Mouse (Mus musculus): ENCODE measurements around the gene Kiss1r.
"Not testable (repeated sequence)": the region's sequence is repeated elsewhere in the genome, so short reads cannot be mapped to it uniquely, and the experiment has no call there.

Kiss1r gene

GRCm38 (mm10) chr10:79916808-79917531, at the start of gene Kiss1r:
Kiss1r (plus strand) TSS chr10:79916971.
- peak; percentile 94 for DNase-seq

- no peak for DNase-seq
Measured at GRCm38 (mm10) chr10:79871845-79872244, 44.9 kb upstream of the Kiss1r start.

GRCm38 (mm10) chr10:79872862-79873261, 43.9 kb upstream of the Kiss1r start:
- no peak for DNase-seq

DNA sequence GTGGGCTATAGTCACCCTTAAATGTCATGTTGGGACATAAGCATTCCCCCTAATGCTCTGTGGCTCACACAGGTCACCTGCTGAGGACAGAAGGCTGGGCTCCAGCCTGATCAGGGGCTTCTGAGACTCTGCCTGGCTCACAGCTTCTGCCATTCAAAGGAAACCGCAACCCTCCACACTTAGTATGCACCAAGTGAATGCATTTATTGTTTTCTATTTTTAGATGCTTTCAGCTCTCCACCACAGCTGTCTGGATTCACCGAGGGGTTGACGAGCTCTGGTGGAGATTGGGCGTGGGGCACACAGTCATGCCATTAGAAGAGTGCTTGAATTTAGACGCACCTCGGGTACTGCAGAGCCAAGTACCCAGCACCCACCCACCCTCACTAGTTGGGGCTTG, 43.5 kb upstream of the Kiss1r start:
- DNase-seq, result no peak

DNA sequence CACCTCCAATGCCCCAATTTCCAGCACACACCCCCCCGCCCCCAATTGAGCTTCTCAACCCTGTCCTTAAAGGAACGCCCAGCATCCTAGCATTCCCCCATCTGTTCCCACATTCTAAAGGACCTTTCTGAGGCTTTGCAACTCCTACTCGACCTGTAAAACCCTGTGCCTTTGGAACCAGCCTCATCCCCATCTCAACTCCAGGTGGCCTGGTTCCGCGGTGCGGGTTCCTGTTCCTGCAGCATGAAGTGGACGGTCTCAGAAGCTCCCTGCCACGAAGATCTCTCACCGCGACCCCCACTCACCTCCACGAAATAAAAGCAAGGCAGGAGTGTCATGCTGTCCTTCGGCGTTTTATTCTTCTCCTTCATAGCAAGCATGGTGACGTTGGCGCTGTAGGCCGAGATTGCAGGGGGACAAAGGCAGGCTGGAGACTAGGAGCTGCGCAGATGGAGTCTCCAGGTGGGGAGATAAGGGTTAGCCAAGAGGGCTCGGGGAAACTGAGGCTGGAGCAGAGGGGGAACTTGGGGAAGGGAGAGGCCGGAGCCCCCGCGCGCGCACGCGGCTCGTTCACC, 43.0 kb upstream of the Kiss1r start:
- DNase-seq, result no peak

DNA sequence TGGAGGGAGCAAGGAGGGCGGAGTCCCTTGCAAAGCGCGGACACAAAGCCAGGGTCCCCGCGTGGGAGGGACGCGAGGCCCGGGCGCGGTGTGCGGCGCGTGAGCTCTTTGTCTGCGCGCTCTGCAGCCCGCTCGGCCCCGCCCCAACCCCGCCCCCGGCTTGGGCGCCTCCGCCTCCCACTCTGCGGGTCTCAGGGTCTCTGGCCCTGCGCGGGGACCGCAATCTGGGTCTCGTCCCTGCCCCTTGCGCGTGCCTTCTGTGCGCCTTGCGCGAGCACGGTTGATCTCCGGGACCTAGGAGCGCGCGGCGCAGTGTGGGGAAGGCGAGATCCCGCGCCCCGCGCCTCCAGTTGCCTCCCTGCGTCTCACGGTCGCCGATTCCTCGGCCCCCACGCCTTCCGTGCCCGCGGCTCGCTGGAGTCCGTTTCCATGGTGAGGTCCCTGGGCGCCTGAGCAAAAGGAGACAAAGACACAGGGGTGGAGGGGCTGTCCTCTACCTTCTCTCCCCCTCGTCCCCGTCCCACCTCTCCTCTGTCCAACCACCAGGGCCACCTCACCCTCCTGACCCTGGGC, 42.4 kb upstream of the Kiss1r start, which contains the start of the genes Prtn3 and Plppr3:
Gene Prtn3, plus strand, starts transcription at position 187 of the 573 bp plus-strand sequence.
Gene Plppr3, minus strand, starts transcription at position 345 of the 573 bp plus-strand sequence.
- no peak for DNase-seq

DNA sequence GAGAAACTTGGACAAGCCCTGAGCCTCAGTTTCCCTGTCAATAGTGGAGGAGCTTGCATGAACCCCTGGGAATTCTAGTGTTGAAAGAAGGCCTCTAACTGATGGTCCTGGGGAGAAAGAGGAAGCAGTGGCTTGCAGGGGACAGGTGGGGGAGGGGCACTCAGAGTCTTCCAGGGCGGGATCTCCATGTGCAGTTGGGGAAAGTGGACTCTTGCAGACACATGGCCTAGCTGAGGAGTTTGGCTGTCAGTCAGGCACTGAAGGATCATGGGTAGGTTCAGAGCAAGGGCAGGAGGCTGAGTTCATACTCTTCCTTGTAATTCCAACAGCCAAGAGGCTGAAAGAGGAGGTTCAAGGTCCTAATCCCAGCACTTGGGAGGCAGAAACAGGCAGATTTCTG, 39.6 kb upstream of the Kiss1r start:
- DNase-seq, result no peak

GRCm38 (mm10) chr10:79877757-79878156, 39.0 kb upstream of the Kiss1r start:
- peak; percentile 77 for DNase-seq

DNA sequence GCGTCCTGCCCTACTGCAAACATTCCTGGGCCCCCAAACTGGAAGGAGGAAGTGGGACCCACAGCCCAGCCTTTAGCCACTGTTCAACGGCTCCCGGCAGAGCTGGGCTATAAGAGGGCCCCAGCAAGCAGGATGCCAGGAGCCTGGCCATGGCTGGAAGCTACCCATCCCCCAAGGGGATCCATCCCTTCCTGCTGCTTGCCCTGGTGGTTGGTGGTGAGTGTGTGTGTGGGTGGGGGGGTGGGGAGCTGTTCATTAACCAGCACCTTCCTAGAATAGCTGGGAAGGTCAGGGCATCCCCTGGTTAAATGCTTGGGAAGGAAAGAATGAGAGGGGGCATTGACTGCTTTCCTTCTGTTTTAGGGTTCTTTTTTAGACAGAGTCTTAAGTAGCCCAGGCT, 37.2 kb upstream of the Kiss1r start:
- no peak for DNase-seq

GRCm38 (mm10) chr10:79880721-79881120, 36.0 kb upstream of the Kiss1r start:
- DNase-seq, result no peak

GRCm38 (mm10) chr10:79881981-79882380, 34.8 kb upstream of the Kiss1r start:
- DNase-seq, result peak; percentile 66

DNA sequence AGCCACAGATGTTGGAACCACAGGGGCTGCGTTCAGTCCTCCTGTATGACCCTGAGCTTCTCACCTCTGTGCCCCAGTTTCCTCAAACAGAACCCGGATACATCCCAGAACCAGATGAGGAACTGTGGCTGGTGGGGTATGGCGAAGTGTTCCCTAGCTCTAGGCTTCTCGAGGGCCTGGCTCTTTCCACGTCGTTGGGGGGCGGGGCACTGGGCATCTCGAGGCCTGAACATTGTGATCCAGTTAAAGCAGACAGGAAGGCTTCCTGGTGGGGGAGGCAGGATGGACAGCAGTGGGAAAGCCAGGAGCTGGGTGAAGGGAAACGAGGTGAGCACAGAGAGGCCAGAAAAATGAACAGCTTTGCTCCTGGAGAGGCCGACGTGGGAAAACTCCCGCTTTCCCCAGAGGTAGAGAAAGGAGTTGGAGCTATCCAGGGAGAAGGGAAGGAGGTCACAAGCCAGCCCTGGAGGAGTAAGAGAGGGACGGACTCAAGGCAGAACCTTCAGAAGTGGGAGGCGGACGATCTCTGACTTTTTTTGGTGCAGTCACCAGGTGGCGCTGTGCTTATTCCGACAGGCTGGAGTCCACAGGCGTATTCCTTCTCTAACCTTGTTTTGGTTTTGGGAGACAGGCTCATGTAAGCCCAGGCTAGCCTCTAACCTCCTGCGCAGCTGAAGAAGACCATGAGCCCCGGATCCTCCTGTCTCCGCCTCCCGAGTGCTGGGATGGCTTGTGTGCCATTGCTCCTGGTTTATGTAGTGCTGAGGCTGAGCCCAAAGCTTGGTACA, 33.3 kb upstream of the Kiss1r start:
- peak; percentile 92 for DNase-seq

GRCm38 (mm10) chr10:79884446-79884845, 32.3 kb upstream of the Kiss1r start:
- peak; percentile 69 for DNase-seq

- not testable (repeated sequence) for DNase-seq
Measured at GRCm38 (mm10) chr10:79884938-79885337, 31.8 kb upstream of the Kiss1r start.

GRCm38 (mm10) chr10:79886054-79886453, 30.7 kb upstream of the Kiss1r start, which contains the start of gene Elane:
Elane (plus strand) TSS chr10:79886247.
- no peak for DNase-seq

DNA sequence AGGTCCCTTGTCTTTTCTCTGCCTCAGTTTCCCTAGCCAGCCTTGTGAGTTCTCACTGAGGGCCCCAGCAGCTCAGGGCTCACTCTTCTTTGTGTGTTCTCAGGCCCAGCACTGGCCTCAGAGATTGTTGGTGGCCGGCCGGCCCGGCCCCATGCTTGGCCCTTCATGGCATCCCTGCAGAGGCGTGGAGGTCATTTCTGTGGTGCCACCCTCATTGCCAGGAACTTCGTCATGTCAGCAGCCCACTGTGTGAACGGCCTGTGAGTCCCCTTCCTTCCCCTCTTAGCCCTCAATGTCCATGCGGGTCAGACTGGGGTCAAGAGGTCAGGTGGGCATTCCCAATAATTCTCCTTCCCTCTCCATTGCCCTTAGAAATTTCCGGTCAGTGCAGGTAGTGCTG, 30.2 kb upstream of the Kiss1r start:
- DNase-seq, result no peak

DNA sequence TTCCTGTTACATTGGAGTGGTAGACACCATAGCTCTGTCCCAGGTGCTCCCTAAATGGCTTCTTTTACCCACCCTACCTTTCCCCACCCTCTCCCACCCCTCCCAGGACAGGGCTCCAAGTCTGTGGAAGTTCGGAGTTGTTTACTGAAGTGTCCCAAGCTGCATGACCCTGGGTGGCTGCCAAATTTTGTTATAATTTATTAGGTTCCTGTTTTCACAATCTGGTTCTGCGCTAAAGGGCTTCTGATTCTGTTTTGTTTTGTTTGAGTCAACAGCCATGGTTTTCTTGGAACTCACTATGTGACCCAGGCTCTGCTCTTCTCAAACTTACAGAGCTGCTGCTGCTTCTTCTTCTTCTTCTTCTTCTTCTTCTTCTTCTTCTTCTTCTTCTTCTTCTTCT, 27.4 kb upstream of the Kiss1r start:
- DNase-seq, result peak; percentile 75

GRCm38 (mm10) chr10:79890670-79891069, 26.1 kb upstream of the Kiss1r start, which contains the start of gene Cfd:
Cfd (plus strand) TSS chr10:79890853.
- DNase-seq, result no peak

DNA sequence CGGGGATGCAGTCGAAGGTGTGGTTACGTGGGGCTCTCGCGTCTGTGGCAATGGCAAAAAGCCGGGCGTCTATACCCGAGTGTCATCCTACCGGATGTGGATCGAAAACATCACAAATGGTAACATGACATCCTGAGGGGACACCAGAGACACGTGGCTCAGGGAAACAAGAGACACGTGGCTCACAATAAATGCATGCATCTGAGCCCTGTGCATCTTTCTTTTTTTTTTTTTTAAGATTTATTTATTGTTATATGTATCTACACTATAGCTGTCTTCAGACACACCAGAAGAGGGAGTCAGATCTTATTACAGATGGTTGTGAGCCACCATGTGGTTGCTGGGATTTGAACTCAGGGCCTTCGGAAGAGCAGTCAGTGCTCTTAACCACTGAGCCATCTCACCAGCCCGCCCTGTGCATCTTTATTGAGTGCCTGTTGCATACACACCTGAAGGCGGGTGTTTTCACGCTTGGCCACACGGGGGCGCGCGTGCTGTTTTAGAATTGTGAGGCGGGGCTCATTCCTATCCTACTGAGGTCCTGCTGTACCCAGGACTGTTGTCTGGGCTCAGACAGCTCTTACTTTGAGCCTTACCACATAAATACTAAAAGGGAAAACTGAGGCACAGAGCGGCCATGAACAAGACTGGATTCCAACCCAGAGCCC, 24.2 kb upstream of the Kiss1r start:
- peak; percentile 88 for DNase-seq

DNA sequence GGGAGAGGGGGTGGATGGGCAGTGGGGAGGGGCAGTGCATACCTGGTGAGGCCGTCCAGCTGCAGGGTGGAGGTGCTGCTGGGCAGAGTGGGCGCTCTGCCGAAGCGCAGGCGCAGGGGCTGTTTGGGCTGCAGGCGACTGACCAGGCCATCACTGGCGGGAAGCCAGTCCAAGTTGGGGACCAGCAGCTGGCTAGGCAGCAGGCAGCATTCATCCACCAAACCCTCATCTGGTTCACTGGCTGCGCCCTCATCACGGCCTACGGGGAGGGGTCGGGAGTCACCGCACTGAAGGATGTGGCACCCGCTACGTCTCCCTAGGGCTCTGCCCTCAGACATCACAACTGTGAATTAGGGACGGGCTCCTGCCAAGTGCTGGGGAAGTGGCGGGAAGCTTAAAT, 20.5 kb upstream of the Kiss1r start:
- DNase-seq, result peak; percentile 61

DNA sequence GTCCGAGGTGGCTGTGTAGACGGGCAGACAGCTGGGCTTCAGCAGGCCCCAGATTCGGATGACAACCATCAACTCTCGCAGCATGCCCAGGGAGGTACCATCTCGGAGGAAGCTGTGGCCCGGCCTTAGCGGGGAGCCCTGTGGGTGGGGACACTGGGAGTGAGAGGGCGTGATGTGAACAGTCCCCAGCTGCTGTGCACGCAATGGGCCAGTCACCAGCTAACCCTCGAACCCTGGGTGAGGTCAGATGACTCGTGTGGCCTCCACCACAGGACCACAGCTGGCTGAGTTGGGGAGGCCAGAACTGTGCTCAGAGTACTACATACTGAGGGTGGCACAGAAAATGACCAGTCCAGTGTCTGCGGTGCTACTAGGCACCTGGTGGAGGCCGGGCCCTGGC, 20.0 kb upstream of the Kiss1r start:
- DNase-seq, result peak; percentile 75

All from lung, postnatal 10 days (tissue).